ENCODE assay signal across 11 mouse cellular contexts in genomic region chr10:8213266-8213905, GRCm38 (mm10).
DNase-seq lines count a peak whose midpoint lies in the region; ATAC-seq and TF ChIP-seq lines count a peak whose summit lies in the region.
"Had no signal": no experiment of that assay in that cellular context is flagged by ENCODE, and none has a peak within 500 bp of the region (broad histone marks: within the 10 kb centered on the region; RNA-seq: fewer than 3 reads in every experiment).

No protein-coding gene starts in this region.

- WGBS in hindbrain, embryonic 13.5 days, result 58% methylated on average over 10 of the region's 10 CpGs
- WGBS in hindbrain, embryonic 16.5 days, result 60% methylated on average over 10 of the region's 10 CpGs
- WGBS in limb, embryonic 15.5 days, result 30% methylated on average over 10 of the region's 10 CpGs

- TF ChIP-seq CTCF in layer of hippocampus, adult 2 months (conservative IDR thresholded peaks at IDR 0.05), result no peak

- no peak overlapping the region for H3K27ac ChIP-seq in hindbrain, embryonic 13.5 days
- no peak overlapping the region for H3K27ac ChIP-seq in hindbrain, embryonic 16.5 days (ENCODE audit: low read depth, low read length)
- peak overlapping the region; percentile 38; the same call in 1 of the 2 replicates for H3K27ac ChIP-seq in limb, embryonic 15.5 days
- H3K27ac ChIP-seq in layer of hippocampus, adult 2 months, result no peak overlapping the region
- H3K27ac ChIP-seq: midbrain, embryonic 15.5 days had no signal

- no peak overlapping the region for H3K4me3 ChIP-seq in hindbrain, embryonic 13.5 days
- H3K4me3 ChIP-seq in hindbrain, embryonic 16.5 days (ENCODE audit: low read length), result no peak overlapping the region
- no peak overlapping the region for H3K4me3 ChIP-seq in limb, embryonic 15.5 days
- no peak overlapping the region for H3K4me3 ChIP-seq in layer of hippocampus, adult 2 months
- H3K4me3 ChIP-seq: midbrain, embryonic 15.5 days had no signal

- no peaks in the 10 kb centered on the region for H3K9me3 ChIP-seq in hindbrain, embryonic 13.5 days
- no peaks in the 10 kb centered on the region for H3K9me3 ChIP-seq in hindbrain, embryonic 16.5 days (ENCODE audit: control insufficient read depth, low read length)
- no peaks in the 10 kb centered on the region for H3K9me3 ChIP-seq in limb, embryonic 15.5 days
- H3K9me3 ChIP-seq: midbrain, embryonic 15.5 days had no signal

- peak overlapping the region; percentile 41 for H3K4me2 ChIP-seq in hindbrain, embryonic 13.5 days
- no peak overlapping the region for H3K4me2 ChIP-seq in hindbrain, embryonic 16.5 days (ENCODE audit: low read length)
- 0 out of 2 replicates have a peak overlapping the region, but pooled peaks have one; percentile 10 for H3K4me2 ChIP-seq in limb, embryonic 15.5 days
- H3K4me2 ChIP-seq: midbrain, embryonic 15.5 days had no signal

- no peak overlapping the region for H3K9ac ChIP-seq in hindbrain, embryonic 13.5 days
- H3K9ac ChIP-seq in hindbrain, embryonic 16.5 days (ENCODE audit: low read depth, low read length), result no peak overlapping the region
- no peak overlapping the region for H3K9ac ChIP-seq in limb, embryonic 15.5 days
- H3K9ac ChIP-seq: midbrain, embryonic 15.5 days had no signal

- H3K36me3 ChIP-seq in hindbrain, embryonic 13.5 days, result no peaks in the 10 kb centered on the region
- no peaks in the 10 kb centered on the region for H3K36me3 ChIP-seq in hindbrain, embryonic 16.5 days (ENCODE audit: control insufficient read depth, insufficient read depth, low read length)
- no peaks in the 10 kb centered on the region for H3K36me3 ChIP-seq in limb, embryonic 15.5 days
- H3K36me3 ChIP-seq: midbrain, embryonic 15.5 days had no signal

- ATAC-seq in hindbrain, embryonic 13.5 days (ENCODE audit: low FRiP score), result no peak
- no peak for ATAC-seq in hindbrain, embryonic 16.5 days
- ATAC-seq in limb, embryonic 15.5 days (ENCODE audit: insufficient number of reproducible peaks, low FRiP score, low TSS enrichment, low read depth), result no peak
- ATAC-seq: midbrain, embryonic 15.5 days had no signal

- peak; percentile 68 for DNase-seq in CD4-positive, CD25-positive, alpha-beta regulatory T cell, adult 2 months (ENCODE audit: low read depth, low spot score)
- DNase-seq in embryo, embryonic 11 days, result peak; percentile 56
- DNase-seq in retina, embryonic 14.5 days (ENCODE audit: low spot score), result no peak
- DNase-seq in layer of hippocampus, adult 2 months (ENCODE audit: low spot score in 2 of 2), result no peak
- no peak for DNase-seq in testis, postnatal 14 days (ENCODE audit: low spot score)
- DNase-seq: cerebellum, adult 11 months; right cerebral cortex, postnatal 4 days had no signal

- no peaks in the 10 kb centered on the region for H3K27me3 ChIP-seq in hindbrain, embryonic 13.5 days
- H3K27me3 ChIP-seq in hindbrain, embryonic 16.5 days (replicated peaks; ENCODE audit: control insufficient read depth, insufficient read depth, low read length), result no peaks in the 10 kb centered on the region
- H3K27me3 ChIP-seq in limb, embryonic 15.5 days, result no peaks in the 10 kb centered on the region
- H3K27me3 ChIP-seq: midbrain, embryonic 15.5 days had no signal

- peaks cover 22% of the 10 kb centered on the region for H3K4me1 ChIP-seq in hindbrain, embryonic 13.5 days (replicated peaks)
- peaks cover 9% of the 10 kb centered on the region; the same call in 1 of the 2 replicates for H3K4me1 ChIP-seq in hindbrain, embryonic 16.5 days (ENCODE audit: control insufficient read depth, insufficient read depth, low read depth, low read length)
- H3K4me1 ChIP-seq in limb, embryonic 15.5 days, result peaks cover 34% of the 10 kb centered on the region

Comparison
In these comparisons a context has a peak if more than half of its experiments do, and no peak if none do; other contexts are left out.
1. DNase-seq: peak in CD4-positive, CD25-positive, alpha-beta regulatory T cell, adult 2 months (single experiment) and embryo, embryonic 11 days (single experiment); none in retina, embryonic 14.5 days (single experiment), layer of hippocampus, adult 2 months (0 of 2) and testis, postnatal 14 days (single experiment).